Mouse (Mus musculus) forebrain, embryonic 10.5 days (tissue): ENCODE results near the gene Pck1. TPM values are rescaled to one million over a fixed set of nuclear protein-coding genes. Genes with fewer than 3 reads are reported as not detected.
A peak's percentile ranks its signal among the peaks of the same experiment; 100 is the strongest.
"Not testable (repeated sequence)": the region's sequence is repeated elsewhere in the genome, so short reads cannot be mapped to it uniquely, and the experiment has no call there.

ENCODE experiments used
- DNase-seq: peaks from one replicate; pipeline ENCODE4 v3.0.0-alpha.2; 2017; ENCODE audit warnings: low spot score; ENCODE audit errors: extremely low spot score
- H3K27ac ChIP-seq: fragments of 300-500 bp; sonication (generic); 2 replicates; pipeline ENCODE4 v1.5.1; 2016; ENCODE audit warnings: mild to moderate bottlenecking
- H3K27me3 ChIP-seq: fragments of 300-500 bp; sonication (generic); 2 replicates; pipeline ENCODE4 v1.6.1; 2016; ENCODE audit warnings: mild to moderate bottlenecking; ENCODE audit not compliant: poor library complexity, severe bottlenecking
- H3K36me3 ChIP-seq: fragments of 300-500 bp; sonication (generic); replicated peaks from 2 replicates; pipeline ENCODE4 v1.6.1; 2016; ENCODE audit warnings: mild to moderate bottlenecking, moderate library complexity
- H3K4me1 ChIP-seq: fragments of 300-500 bp; sonication (generic); 2 replicates; pipeline ENCODE4 v1.6.1; 2016
- H3K4me3 ChIP-seq: fragments of 300-500 bp; sonication (generic); 2 replicates; pipeline ENCODE4 v1.5.1; 2016; ENCODE audit warnings: mild to moderate bottlenecking, moderate library complexity
- H3K9me3 ChIP-seq: fragments of 300-500 bp; sonication (generic); 2 replicates; pipeline ENCODE4 v1.6.1; 2016; ENCODE audit warnings: mild to moderate bottlenecking, moderate library complexity
- WGBS: fragments of 180-500 bp; shearing (Covaris S2); methylation state at CpG from one replicate; pipeline ENCODE4 v1.1.7; 2016; 5-methylcytosine and 5-hydroxymethylcytosine counted together
- polyA plus RNA-seq: library from polyadenylated mRNA; unstranded; fragments of >200 nt; fragmentation: Nextera tagmentation; extraction: Ambion mirVana; gene quantifications from 2 replicates; pipeline ENCODE4 v1.2.1, GENCODE M21; 2016

Gene Pck1
- polyA plus RNA-seq: not detected in 2 replicates

DNA sequence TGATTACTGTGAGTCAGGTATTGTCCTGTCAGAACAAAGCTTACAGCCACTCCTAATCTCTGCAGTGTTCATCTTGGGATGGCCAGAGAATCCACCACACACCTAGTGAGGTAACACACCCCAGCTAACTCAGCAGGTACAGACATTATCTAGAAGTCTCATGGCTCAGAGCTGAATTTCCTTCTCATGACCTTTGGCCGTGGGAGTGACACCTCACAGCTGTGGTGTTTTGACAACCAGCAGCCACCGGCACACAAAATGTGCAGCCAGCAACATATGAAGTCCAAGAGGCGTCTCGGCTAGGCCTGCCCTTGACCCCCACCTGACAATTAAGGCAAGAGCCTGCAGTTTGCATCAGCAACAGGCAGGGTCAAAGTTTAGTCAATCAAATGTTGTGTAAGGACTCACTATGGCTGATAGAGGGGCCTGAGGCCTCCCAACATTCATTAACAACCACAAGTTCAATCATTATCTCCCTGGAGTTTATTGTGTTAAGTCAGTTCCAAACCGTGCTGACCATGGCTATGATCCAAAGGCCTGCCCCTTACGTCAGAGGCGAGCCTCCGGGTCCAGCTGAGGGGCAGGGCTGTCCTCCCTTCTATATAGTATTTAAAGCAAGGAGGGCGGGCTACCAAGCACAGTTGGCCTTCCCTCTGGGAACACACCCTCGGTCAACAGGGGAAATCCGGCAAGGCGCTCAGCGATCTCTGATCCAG, at the start of gene Pck1:
Gene Pck1, plus strand, starts transcription at position 613 of the 716 bp plus-strand sequence.
- Histone ChIP-seq H3K27ac (no peak within 1 kb of the TSS), H3K4me3 (no peak within 1 kb of the TSS), H3K4me1 (no peaks in the 10 kb centered on the region), H3K27me3 (no peaks in the 10 kb centered on the region), H3K9me3 (no peaks in the 10 kb centered on the region), H3K36me3 (no peaks in the 10 kb centered on the region)
- DNase-seq: no peak
- 90% methylated on average over 13 of the region's 13 CpGs for WGBS

- Histone ChIP-seq H3K27ac (no peak overlapping the region), H3K9me3 (no peaks in the 10 kb centered on the region; the same call in 1 of the 2 replicates), H3K4me1 (peaks cover 7% of the 10 kb centered on the region; the same call in 1 of the 2 replicates), H3K27me3 (peaks cover 11% of the 10 kb centered on the region; the same call in 1 of the 2 replicates), H3K36me3 (no peaks in the 10 kb centered on the region), H3K4me3 (no peak overlapping the region)
- WGBS: 86% methylated on average over 9 of the region's 9 CpGs
- no peak for DNase-seq
Measured at GRCm38 (mm10) chr2:173106409-173106808, 46.4 kb upstream of the Pck1 start.

- DNase-seq: peak; percentile 67
- peaks cover 11% of the 10 kb centered on the region; the same call in 1 of the 2 replicates for H3K27me3 ChIP-seq
- no peak overlapping the region for H3K4me3 ChIP-seq
- WGBS: 21% methylated on average over 14 of the region's 14 CpGs
- H3K36me3 ChIP-seq: no peaks in the 10 kb centered on the region
- no peak overlapping the region for H3K27ac ChIP-seq
- H3K9me3 ChIP-seq: no peaks in the 10 kb centered on the region; the same call in 1 of the 2 replicates
- peaks cover 7% of the 10 kb centered on the region; the same call in 1 of the 2 replicates for H3K4me1 ChIP-seq
Measured at GRCm38 (mm10) chr2:173106889-173107785, 45.7 kb upstream of the Pck1 start.

- H3K27me3 ChIP-seq: peaks cover 11% of the 10 kb centered on the region; the same call in 1 of the 2 replicates
- H3K36me3 ChIP-seq: no peaks in the 10 kb centered on the region
- 87% methylated on average over 6 of the region's 6 CpGs for WGBS
- peaks cover 6% of the 10 kb centered on the region; the same call in 1 of the 2 replicates for H3K4me1 ChIP-seq
- H3K9me3 ChIP-seq: peaks cover 4% of the 10 kb centered on the region; the same call in 1 of the 2 replicates
- H3K4me3 ChIP-seq: no peak overlapping the region
- no peak for DNase-seq
- no peak overlapping the region for H3K27ac ChIP-seq
Measured at GRCm38 (mm10) chr2:173108509-173109190, 44.2 kb upstream of the Pck1 start.

GRCm38 (mm10) chr2:173109510-173109909, 43.3 kb upstream of the Pck1 start:
- 0 out of 2 replicates have a peak, but pooled peaks cover 3% of the 10 kb centered on the region for H3K4me1 ChIP-seq
- H3K4me3 ChIP-seq: no peak overlapping the region
- no peaks in the 10 kb centered on the region for H3K36me3 ChIP-seq
- H3K27ac ChIP-seq: no peak overlapping the region
- H3K9me3 ChIP-seq: peaks cover 6% of the 10 kb centered on the region; the same call in 1 of the 2 replicates
- DNase-seq: no peak
- WGBS: 92% methylated on average over 7 of the region's 7 CpGs
- H3K27me3 ChIP-seq: peaks cover 11% of the 10 kb centered on the region; the same call in 1 of the 2 replicates

GRCm38 (mm10) chr2:173110571-173110970, 42.3 kb upstream of the Pck1 start:
- peaks cover 11% of the 10 kb centered on the region; the same call in 1 of the 2 replicates for H3K27me3 ChIP-seq
- H3K36me3 ChIP-seq: no peaks in the 10 kb centered on the region
- H3K9me3 ChIP-seq: peaks cover 6% of the 10 kb centered on the region; the same call in 1 of the 2 replicates
- no peak for DNase-seq
- 88% methylated on average over 9 of the region's 9 CpGs for WGBS
- H3K27ac ChIP-seq: no peak overlapping the region
- H3K4me1 ChIP-seq: 0 out of 2 replicates have a peak, but pooled peaks cover 3% of the 10 kb centered on the region
- no peak overlapping the region for H3K4me3 ChIP-seq

DNA sequence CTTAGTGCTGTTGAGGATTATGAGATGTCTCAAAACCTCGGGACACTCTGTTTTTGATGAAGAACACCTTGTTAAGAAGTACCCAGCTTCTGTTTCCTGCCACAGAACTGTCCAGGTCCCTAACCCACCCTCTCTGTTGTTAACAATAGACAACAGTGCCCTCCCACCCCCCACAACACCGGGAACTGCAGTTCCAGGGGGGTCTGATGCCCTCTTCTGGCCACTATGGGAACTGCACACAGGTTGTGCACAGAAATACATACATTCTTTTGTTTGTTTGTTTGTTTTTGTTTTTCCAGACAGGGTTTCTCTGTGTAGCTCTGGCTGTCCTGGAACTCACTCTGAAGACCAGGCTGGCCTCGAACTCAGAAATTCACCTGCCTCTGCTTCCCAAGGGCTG, 39.1 kb upstream of the Pck1 start:
- not testable (repeated sequence) for H3K27me3 ChIP-seq, H3K9me3 ChIP-seq, H3K4me1 ChIP-seq, H3K4me3 ChIP-seq, H3K27ac ChIP-seq, H3K36me3 ChIP-seq, DNase-seq
- 63% methylated on average over 3 of the region's 3 CpGs for WGBS

- no peak within 1 kb of the TSS for H3K4me3 ChIP-seq
- H3K36me3 ChIP-seq: no peaks in the 10 kb centered on the region
- no peaks in the 10 kb centered on the region for H3K27me3 ChIP-seq
- no peak within 1 kb of the TSS for H3K27ac ChIP-seq
- no peak for DNase-seq
- 92% methylated on average over 35 of the region's 35 CpGs for WGBS
- H3K4me1 ChIP-seq: no peaks in the 10 kb centered on the region
- no peaks in the 10 kb centered on the region for H3K9me3 ChIP-seq
Measured at GRCm38 (mm10) chr2:173119023-173119944, 33.6 kb upstream of the Pck1 start, which contains the start of gene Ctcfl. Gene Ctcfl, minus strand, starts transcription at chr2:173119525.

DNA sequence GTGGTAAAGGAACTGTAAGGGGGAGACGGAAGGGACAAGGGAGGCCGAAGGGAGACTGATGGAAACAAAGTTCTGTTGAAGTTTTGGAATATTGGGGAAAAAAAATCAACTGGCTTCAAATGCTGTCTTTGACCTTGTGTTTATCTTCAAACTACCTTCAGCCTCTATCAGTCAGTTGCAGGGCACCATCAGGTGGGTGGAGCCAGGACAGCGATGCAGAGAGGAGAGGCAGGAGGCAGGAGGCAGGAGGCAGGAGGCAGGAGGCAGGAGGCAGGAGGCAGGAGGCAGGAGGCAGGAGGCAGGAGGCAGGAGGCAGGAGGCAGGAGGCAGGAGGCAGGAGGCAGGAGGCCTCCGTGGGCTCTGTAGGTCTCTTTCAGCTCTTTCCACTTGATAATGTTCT, 32.7 kb upstream of the Pck1 start:
- 68% methylated on average over 4 of the region's 4 CpGs for WGBS

DNA sequence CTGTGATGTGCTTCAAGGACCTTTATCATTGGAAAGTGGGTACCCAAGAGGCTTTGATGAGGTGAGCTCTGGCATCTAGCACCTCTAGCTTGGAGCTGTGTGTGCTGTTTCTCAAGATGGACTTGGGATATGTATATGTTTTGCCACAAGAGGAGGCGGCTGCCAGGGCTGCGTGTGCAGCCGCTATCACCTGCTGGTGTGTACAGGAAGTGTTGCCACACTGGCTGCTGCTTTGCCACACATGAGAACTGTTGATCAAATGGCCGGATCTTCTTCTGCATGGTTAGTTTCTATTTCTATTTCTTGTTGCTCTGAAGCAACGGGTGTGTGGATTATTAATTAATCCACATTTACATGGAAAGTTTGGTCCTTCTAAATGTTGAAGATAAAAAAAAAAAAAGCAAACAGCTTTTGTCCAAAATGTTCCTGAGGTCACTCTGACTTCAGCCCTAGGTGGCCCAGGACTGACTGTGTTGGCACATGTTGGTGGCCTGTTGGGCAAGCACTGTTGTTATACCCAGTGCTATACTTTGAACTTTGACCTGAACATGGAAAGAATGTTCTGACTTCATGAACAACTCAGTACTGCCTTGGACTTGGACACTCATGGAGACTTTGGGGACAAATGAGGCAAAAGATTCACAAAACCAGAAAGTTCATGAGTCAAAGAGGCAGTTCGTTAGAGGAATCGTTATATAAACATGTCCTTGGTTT, 28.7 kb upstream of the Pck1 start:
- no peak for DNase-seq
- Histone ChIP-seq H3K4me1 (no peaks in the 10 kb centered on the region), H3K27ac (no peak overlapping the region), H3K27me3 (no peaks in the 10 kb centered on the region), H3K36me3 (no peaks in the 10 kb centered on the region), H3K4me3 (no peak overlapping the region), H3K9me3 (no peaks in the 10 kb centered on the region; the same call in 1 of the 2 replicates)
- 93% methylated on average over 7 of the region's 7 CpGs for WGBS

More for the DNA sequence above, 32.7 kb upstream of the Pck1 start:
- H3K27ac ChIP-seq, H3K9me3 ChIP-seq, H3K27me3 ChIP-seq, H3K4me1 ChIP-seq, H3K4me3 ChIP-seq, H3K36me3 ChIP-seq, DNase-seq: not testable (repeated sequence)

DNA sequence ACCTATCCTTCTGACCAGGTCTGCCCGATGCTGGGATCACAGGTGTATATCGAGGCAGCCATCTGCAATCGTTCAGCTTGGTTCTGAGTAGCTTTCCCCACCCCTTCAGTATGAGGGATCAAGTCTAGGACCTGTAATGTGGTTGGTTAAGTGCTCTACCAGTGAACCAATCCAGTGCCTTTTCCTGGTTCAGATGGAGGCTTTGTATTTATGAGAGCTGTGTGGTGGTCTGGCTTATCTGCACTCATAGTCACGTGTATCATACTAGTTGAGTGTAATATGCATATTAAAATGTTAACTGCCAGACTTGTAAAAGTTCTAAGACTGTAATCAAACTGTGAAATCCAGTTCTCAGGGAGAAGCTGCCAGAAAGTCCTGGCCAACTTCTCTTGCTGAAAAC, 26.5 kb upstream of the Pck1 start:
- no peaks in the 10 kb centered on the region; the same call in 1 of the 2 replicates for H3K9me3 ChIP-seq
- no peaks in the 10 kb centered on the region for H3K36me3 ChIP-seq
- DNase-seq: no peak
- H3K4me3 ChIP-seq: no peak overlapping the region
- no peaks in the 10 kb centered on the region for H3K4me1 ChIP-seq
- no peaks in the 10 kb centered on the region for H3K27me3 ChIP-seq
- 93% methylated on average over 4 of the region's 4 CpGs for WGBS
- H3K27ac ChIP-seq: no peak overlapping the region
